Mouse (Mus musculus): ENCODE data around the gene Fitm1. TPM values are rescaled to one million over a fixed set of nuclear protein-coding genes. Genes with fewer than 3 reads are reported as not detected.

The Fitm1 gene
- total RNA-seq, 2 experiments from 2014 or later = not detected

GRCm38 (mm10) chr14:55575711-55576110 lies 294 bp downstream of the Fitm1 start:
- no peak for DNase-seq (ENCODE audit: extremely low spot score in 1 of 2, low spot score in 2 of 2)
- Histone ChIP-seq H3K27ac (no peak overlapping the region), H3K4me3 (no peak overlapping the region)
- no peak for TF ChIP-seq CTCF (IDR thresholded peaks at IDR 0.05)
- intact Hi-C loops (cut with DNase I) = no loop called here

- Histone ChIP-seq H3K4me3 (no peak overlapping the region), H3K27ac (no peak overlapping the region)
- peak in 1 of 2 experiments; percentile 28 for DNase-seq (ENCODE audit: extremely low spot score in 1 of 2, low spot score in 2 of 2)
- intact Hi-C loops (cut with DNase I) = no loop called here
- no peak for TF ChIP-seq CTCF (IDR thresholded peaks at IDR 0.05)
These were observed 959 bp downstream of the Fitm1 start for GRCm38 (mm10) chr14:55576376-55576775.

GRCm38 (mm10) chr14:55577871-55578667 lies 2.7 kb downstream of the Fitm1 start, which contains the start of gene Psme1:
Gene Psme1, plus strand, starts transcription at chr14:55578123.
- DNase-seq (ENCODE audit: extremely low spot score in 1 of 2, low spot score in 2 of 2) = peak; percentile 65 to 71
- intact Hi-C loops (cut with DNase I) = no loop called here
- TF ChIP-seq CTCF (IDR thresholded peaks at IDR 0.05) = no peak
- H3K27ac ChIP-seq = peak within 1 kb of the TSS; percentile 89
- peak within 1 kb of the TSS; percentile 70 for H3K4me3 ChIP-seq

- no peak for TF ChIP-seq CTCF (IDR thresholded peaks at IDR 0.05)
- intact Hi-C loops (cut with DNase I) = no loop called here
- DNase-seq (ENCODE audit: extremely low spot score in 1 of 2, low spot score in 2 of 2) = no peak
- Histone ChIP-seq H3K27ac (peak overlapping the region; percentile 89), H3K4me3 (peak overlapping the region; percentile 70)
These were observed 3.4 kb downstream of the Fitm1 start for GRCm38 (mm10) chr14:55578668-55579269.

GRCm38 (mm10) chr14:55579511-55580496 lies 4.4 kb downstream of the Fitm1 start:
- no peak for TF ChIP-seq CTCF (IDR thresholded peaks at IDR 0.05)
- no peak for DNase-seq (ENCODE audit: extremely low spot score in 1 of 2, low spot score in 2 of 2)
- no peak overlapping the region for H3K27ac ChIP-seq
- no peak overlapping the region for H3K4me3 ChIP-seq
- intact Hi-C loops (cut with DNase I) = no loop called here

- Histone ChIP-seq H3K4me3 (no peak overlapping the region), H3K27ac (no peak overlapping the region)
- intact Hi-C loops (cut with DNase I) = no loop called here
- no peak for DNase-seq (ENCODE audit: extremely low spot score in 1 of 2, low spot score in 2 of 2)
- no peak for TF ChIP-seq CTCF (IDR thresholded peaks at IDR 0.05)
These were observed 5.3 kb downstream of the Fitm1 start for GRCm38 (mm10) chr14:55580731-55581130.

GRCm38 (mm10) chr14:55581981-55582681 lies 6.7 kb downstream of the Fitm1 start:
- DNase-seq (ENCODE audit: extremely low spot score in 1 of 2, low spot score in 2 of 2) = no peak
- H3K27ac ChIP-seq = no peak overlapping the region
- TF ChIP-seq CTCF (IDR thresholded peaks at IDR 0.05) = peak; percentile 57
- H3K4me3 ChIP-seq = no peak overlapping the region
- intact Hi-C loops (cut with DNase I) = no loop called here

- intact Hi-C loops (cut with DNase I) = no loop called here
- no peak for TF ChIP-seq CTCF (IDR thresholded peaks at IDR 0.05)
- Histone ChIP-seq H3K27ac (peak overlapping the region; percentile 93), H3K4me3 (peak overlapping the region; percentile 90)
- DNase-seq (ENCODE audit: extremely low spot score in 1 of 2, low spot score in 2 of 2) = no peak
These were observed 8.9 kb downstream of the Fitm1 start for GRCm38 (mm10) chr14:55584303-55584701.

- peak within 1 kb of the TSS; percentile 90 for H3K4me3 ChIP-seq
- DNase-seq (ENCODE audit: extremely low spot score in 1 of 2, low spot score in 2 of 2) = peak; percentile 59 to 64
- intact Hi-C loops (cut with DNase I) = no loop called here
- peak within 1 kb of the TSS; percentile 93 for H3K27ac ChIP-seq
- TF ChIP-seq CTCF (IDR thresholded peaks at IDR 0.05) = no peak; the same call in 1 of the 2 replicates
These were observed 9.5 kb downstream of the Fitm1 start, which contains the start of gene Emc9 for GRCm38 (mm10) chr14:55584702-55585565. Gene Emc9, minus strand, starts transcription at chr14:55585302.

GRCm38 (mm10) chr14:55585566-55585960 lies 10.1 kb downstream of the Fitm1 start:
- no peak for TF ChIP-seq CTCF (IDR thresholded peaks at IDR 0.05)
- peak overlapping the region; percentile 93 for H3K27ac ChIP-seq
- peak overlapping the region; percentile 90 for H3K4me3 ChIP-seq
- intact Hi-C loops (cut with DNase I) = no loop called here
- DNase-seq (ENCODE audit: extremely low spot score in 1 of 2, low spot score in 2 of 2) = no peak
